Mouse (Mus musculus) mammary gland, adult 2 months (tissue): ENCODE measurements around the gene D030056L22Rik. TPM values are rescaled to one million over a fixed set of nuclear protein-coding genes. Genes with fewer than 3 reads are reported as not detected.

Experiments used
- polyA plus RNA-seq: library from polyadenylated mRNA; depleted of rRNA; stranded (reverse); fragments of >200 nt; gene quantifications from 2 replicates; pipeline ENCODE4 v1.2.3, GENCODE M21; 2012; ENCODE audit warnings: low replicate concordance; rRNA removed

The D030056L22Rik gene
- 3.9 and 14.3 TPM in 2 replicates for polyA plus RNA-seq

DNA sequence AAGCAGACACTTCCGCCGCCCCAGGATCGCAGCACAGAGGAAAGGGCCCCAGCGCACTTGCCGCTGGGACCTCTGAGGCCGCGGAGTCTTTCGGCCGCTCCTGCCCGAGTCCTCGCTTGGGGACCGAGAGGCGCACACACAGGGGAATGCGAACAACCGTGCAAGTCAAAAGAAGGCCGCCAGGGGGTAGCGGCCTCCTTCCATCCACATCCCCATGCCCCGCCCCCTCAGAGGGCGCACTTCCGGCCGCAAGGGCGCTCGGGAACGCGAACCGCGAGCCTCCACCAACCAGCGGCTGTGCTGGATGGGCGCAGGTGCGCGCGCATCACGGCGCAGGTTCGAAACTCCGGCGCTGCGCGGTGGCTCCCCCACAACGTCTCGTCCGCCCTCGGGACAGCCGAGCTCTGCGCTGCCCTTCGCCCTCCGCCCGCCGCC, at the start of gene D030056L22Rik:
Gene D030056L22Rik (plus strand): TSS at position 328 of the 435 bp plus-strand sequence.

DNA sequence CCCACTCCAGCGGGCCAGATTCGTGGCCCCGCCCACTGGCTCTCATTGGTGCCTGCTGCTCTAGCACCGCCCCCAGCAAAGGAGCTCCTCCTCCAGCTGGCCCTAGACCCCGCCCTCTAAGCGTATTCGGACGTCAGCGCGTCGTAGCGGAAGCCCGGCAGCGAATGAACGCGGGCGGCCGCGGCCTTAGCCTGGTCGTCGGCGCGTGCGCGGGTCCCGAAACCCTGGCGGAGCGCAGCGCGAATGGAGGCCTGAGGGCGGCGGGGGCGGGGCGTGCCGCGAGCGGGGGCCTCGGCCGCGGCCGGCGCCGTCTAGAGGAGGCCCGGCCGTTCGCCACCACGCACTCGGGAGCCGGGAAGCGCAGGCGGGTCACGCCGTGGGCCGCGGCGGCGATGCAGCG, 42.4 kb upstream of the D030056L22Rik start, which contains the start of gene Carnmt1:
Gene Carnmt1 (plus strand): TSS at position 157 of the 400 bp plus-strand sequence.

DNA sequence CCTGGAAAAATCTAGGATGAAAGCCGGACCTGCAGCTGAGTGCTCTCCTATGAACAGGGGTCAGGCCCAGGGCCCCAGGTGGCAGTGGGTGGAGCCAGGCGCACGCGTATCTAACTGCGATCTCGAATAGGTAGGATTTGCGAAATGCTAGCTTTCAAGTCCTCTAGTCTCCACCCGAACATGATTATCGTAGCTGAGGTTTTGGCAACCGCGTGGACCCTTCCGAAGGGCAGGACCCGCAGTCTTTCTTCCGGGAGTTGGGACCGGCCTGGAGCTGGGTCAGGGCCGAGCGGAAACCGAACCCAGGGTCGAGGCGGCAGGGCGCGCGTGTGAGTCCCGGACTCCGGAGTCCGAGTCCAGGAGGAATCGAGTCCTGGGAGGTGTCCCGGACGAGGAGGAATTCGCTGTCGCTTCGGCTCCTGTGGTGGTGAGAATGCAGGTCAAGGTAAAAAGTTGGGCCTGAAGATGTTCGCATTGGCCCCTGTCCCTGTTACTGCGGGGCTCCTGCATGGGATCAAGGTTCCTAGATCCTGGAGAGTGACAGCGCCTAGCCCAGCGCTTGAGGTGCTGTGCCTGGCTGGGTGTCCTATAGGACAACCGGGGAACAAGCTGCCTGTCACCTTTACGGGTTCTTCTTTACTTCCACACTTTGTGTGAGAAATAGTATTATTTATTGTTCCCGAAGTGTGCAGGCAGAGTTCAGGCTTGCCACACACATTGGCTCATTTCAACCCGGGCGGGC, 36.8 kb downstream of the D030056L22Rik start, which contains the start of gene Trpm6:
Gene Trpm6 (plus strand): TSS at position 386 of the 742 bp plus-strand sequence.

Other genes with a start within 250 kb of the D030056L22Rik start
- 47.6 and 67.7 TPM in 2 replicates for gene Ostf1, start 81.4 kb upstream of the D030056L22Rik start, polyA plus RNA-seq
- 5.5 and 16.5 TPM in 2 replicates for gene Nmrk1, start 81.2 kb upstream of the D030056L22Rik start, polyA plus RNA-seq
- 10.8 and 19.4 TPM in 2 replicates for gene Carnmt1, start 42.4 kb upstream of the D030056L22Rik start, polyA plus RNA-seq
- 0.27 and 0.37 TPM in 2 replicates for gene Trpm6, start 36.8 kb downstream of the D030056L22Rik start, polyA plus RNA-seq